Mouse (Mus musculus) small intestine, adult 2 months (tissue): ENCODE data around the gene Mecom. TPM values are rescaled to one million over a fixed set of nuclear protein-coding genes. Genes with fewer than 3 reads are reported as not detected.
A peak's percentile ranks its signal among the peaks of the same experiment; 100 is the strongest.

ENCODE experiments used
- H3K27ac ChIP-seq: fragments of 200-500 bp; 2 replicates; pipeline ENCODE4 v1.5.1; 2012; ENCODE audit warnings: low read depth, low read length, control low read depth, inconsistent platforms; ENCODE audit not compliant: insufficient read depth
- H3K27me3 ChIP-seq: fragments of 200-500 bp; 2 replicates; pipeline ENCODE4 v1.6.1; 2012; ENCODE audit warnings: mild to moderate bottlenecking, moderate library complexity, low read length, inconsistent platforms; ENCODE audit not compliant: control insufficient read depth, insufficient read depth
- H3K36me3 ChIP-seq: fragments of 200-500 bp; 2 replicates; pipeline ENCODE4 v1.6.1; 2012; ENCODE audit warnings: mild to moderate bottlenecking, low read length, control low read depth, inconsistent platforms; ENCODE audit not compliant: control insufficient read depth, insufficient read depth
- H3K4me1 ChIP-seq: fragments of 200-500 bp; 2 replicates; pipeline ENCODE4 v1.6.1; 2012; ENCODE audit warnings: low read length, inconsistent platforms, mixed read lengths; ENCODE audit not compliant: control insufficient read depth, insufficient read depth, insufficient read length
- H3K4me3 ChIP-seq: fragments of 200-500 bp; 2 replicates; pipeline ENCODE4 v1.5.1; 2012; ENCODE audit warnings: low read depth, mild to moderate bottlenecking, control low read depth, inconsistent platforms, low read length, moderate library complexity
- CTCF ChIP-seq: fragments of 200-500 bp; IDR thresholded peaks from 2 replicates; pipeline ENCODE4 v1.5.1; 2012; ENCODE audit warnings: low read depth, mild to moderate bottlenecking, control low read depth, inconsistent platforms, low read length, moderate library complexity, mixed read lengths; ENCODE audit not compliant: insufficient replicate concordance, insufficient read length; ENCODE audit errors: extremely low read depth
- POLR2A ChIP-seq: fragments of 200-500 bp; IDR thresholded peaks from 2 replicates; pipeline ENCODE4 v1.6.1; 2012; ENCODE audit warnings: low read depth, mild to moderate bottlenecking, control low read depth, inconsistent platforms, low read length, moderate library complexity
- WGBS: fragments of 180-500 bp; shearing (Covaris S2); methylation state at CpG from one replicate; pipeline ENCODE4 v1.1.7; 2018; 5-methylcytosine and 5-hydroxymethylcytosine counted together
- polyA plus RNA-seq: library from polyadenylated mRNA; depleted of rRNA; stranded (reverse); fragments of >200 nt; gene quantifications from 2 replicates; pipeline ENCODE4 v1.2.3, GENCODE M21; 2012

Mecom gene
- polyA plus RNA-seq, 1 experiment, result 2.8 TPM

GRCm38 (mm10) chr3:30148378-30149079 is 399.3 kb downstream of the Mecom start:
- 31% methylated on average over 8 of the region's 8 CpGs for WGBS
- TF ChIP-seq CTCF (no peak), POLR2A (no peak)
- Histone ChIP-seq H3K4me3 (no peak overlapping the region), H3K36me3 (no peaks in the 10 kb centered on the region), H3K27me3 (no peaks in the 10 kb centered on the region), H3K4me1 (peaks cover 2% of the 10 kb centered on the region; the same call in 1 of the 2 replicates), H3K27ac (no peak overlapping the region)

GRCm38 (mm10) chr3:30145051-30145450 is 402.8 kb downstream of the Mecom start:
- no peak overlapping the region for H3K4me3 ChIP-seq
- TF ChIP-seq POLR2A (no peak), CTCF (no peak)

GRCm38 (mm10) chr3:30143961-30144411 is 403.8 kb downstream of the Mecom start:
- H3K4me1 ChIP-seq, result peaks cover 2% of the 10 kb centered on the region; the same call in 1 of the 2 replicates
- H3K36me3 ChIP-seq, result no peaks in the 10 kb centered on the region
- 73% methylated on average over 11 of the region's 11 CpGs for WGBS
- no peaks in the 10 kb centered on the region for H3K27me3 ChIP-seq
- no peak overlapping the region for H3K4me3 ChIP-seq
- no peak for TF ChIP-seq POLR2A
- TF ChIP-seq CTCF, result no peak
- no peak overlapping the region for H3K27ac ChIP-seq

More at GRCm38 (mm10) chr3:30145051-30145450, 402.8 kb downstream of the Mecom start:
- H3K4me1 ChIP-seq, result peaks cover 2% of the 10 kb centered on the region; the same call in 1 of the 2 replicates
- H3K36me3 ChIP-seq, result no peaks in the 10 kb centered on the region
- no peak overlapping the region for H3K27ac ChIP-seq
- 90% methylated on average over 5 of the region's 5 CpGs for WGBS
- no peaks in the 10 kb centered on the region for H3K27me3 ChIP-seq

DNA sequence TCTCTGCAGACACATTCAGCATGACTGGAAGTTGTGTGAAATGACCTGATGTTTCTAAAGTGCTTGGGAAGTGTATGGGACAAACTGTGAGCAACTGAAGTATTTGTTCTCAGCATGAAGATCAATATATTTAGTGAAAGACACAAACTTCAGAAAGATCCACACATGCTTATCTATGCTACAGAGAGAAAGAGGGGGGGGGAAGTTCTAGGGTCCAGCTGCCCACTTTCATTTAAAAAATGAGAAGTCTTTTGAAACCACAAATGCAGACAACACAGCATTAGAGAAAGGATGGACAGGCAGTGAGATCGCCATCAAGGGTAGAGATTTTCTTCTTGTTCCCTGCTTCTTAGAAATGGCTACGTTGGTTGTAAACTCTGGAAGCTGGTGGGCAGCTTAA is 404.4 kb downstream of the Mecom start:
- Histone ChIP-seq H3K27me3 (no peaks in the 10 kb centered on the region), H3K4me1 (peaks cover 2% of the 10 kb centered on the region; the same call in 1 of the 2 replicates), H3K27ac (no peak overlapping the region), H3K36me3 (no peaks in the 10 kb centered on the region), H3K4me3 (no peak overlapping the region)
- no peak for TF ChIP-seq POLR2A
- no peak for TF ChIP-seq CTCF
- 85% methylated on average over 2 of the region's 2 CpGs for WGBS

DNA sequence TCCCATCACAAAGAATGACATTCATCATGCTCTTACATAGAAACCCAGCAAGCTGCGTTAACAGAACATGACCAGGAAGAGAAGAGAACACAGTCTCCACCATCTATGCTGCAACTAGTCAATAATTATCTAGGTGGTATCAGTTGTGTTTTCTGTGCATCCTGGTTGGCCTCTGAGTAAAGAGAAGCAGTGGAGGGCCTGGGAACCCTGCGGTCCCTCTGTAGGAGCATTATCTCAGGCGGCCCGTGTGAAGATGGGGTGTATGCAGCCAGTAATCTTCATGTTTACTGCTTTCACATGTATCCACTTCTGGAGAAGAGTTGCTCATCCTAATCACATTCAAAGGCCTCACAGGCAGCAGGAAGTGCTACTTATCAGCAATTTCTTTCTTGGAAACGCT is 407.5 kb downstream of the Mecom start:
- no peak overlapping the region for H3K4me3 ChIP-seq
- H3K27ac ChIP-seq, result no peak overlapping the region; the same call in 1 of the 2 replicates

DNA sequence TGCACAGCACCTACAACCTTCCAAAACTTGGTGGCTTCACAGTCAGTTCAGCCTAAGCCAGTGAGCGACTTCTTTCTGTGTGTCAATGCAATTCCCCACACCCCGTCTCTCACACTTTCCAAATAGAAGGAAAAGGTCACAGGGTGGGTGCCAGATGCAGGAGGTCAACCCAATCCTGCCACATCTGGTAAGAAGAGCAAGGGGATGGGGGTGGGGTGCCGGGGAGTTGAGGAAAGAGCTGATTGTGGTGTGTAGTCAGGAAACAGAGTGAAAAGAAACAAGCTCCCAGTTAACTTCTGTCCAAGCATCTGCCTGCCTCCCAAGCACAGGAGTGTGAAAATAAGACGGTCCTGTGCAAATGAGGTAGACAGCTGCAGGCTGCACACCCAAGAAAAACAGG is 408.1 kb downstream of the Mecom start:
- 26% methylated on average over 4 of the region's 4 CpGs for WGBS
- no peak overlapping the region for H3K27ac ChIP-seq

More for the DNA sequence above, 407.5 kb downstream of the Mecom start:
- Histone ChIP-seq H3K27me3 (no peaks in the 10 kb centered on the region), H3K4me1 (peaks cover 3% of the 10 kb centered on the region; the same call in 1 of the 2 replicates), H3K36me3 (no peaks in the 10 kb centered on the region)
- 21% methylated on average over 5 of the region's 5 CpGs for WGBS
- TF ChIP-seq POLR2A (no peak), CTCF (no peak)

GRCm38 (mm10) chr3:30138588-30138987 is 409.2 kb downstream of the Mecom start:
- H3K4me3 ChIP-seq, result no peak overlapping the region
- H3K36me3 ChIP-seq, result no peaks in the 10 kb centered on the region
- H3K4me1 ChIP-seq, result peaks cover 5% of the 10 kb centered on the region; the same call in 1 of the 2 replicates
- no peaks in the 10 kb centered on the region for H3K27me3 ChIP-seq
- H3K27ac ChIP-seq, result peak overlapping the region; percentile 46; the same call in 1 of the 2 replicates
- TF ChIP-seq POLR2A (no peak), CTCF (no peak)
- 39% methylated on average over 6 of the region's 6 CpGs for WGBS

More for the DNA sequence above, 408.1 kb downstream of the Mecom start:
- Histone ChIP-seq H3K36me3 (no peaks in the 10 kb centered on the region), H3K4me3 (peak overlapping the region; percentile 28; the same call in 1 of the 2 replicates), H3K4me1 (peaks cover 5% of the 10 kb centered on the region; the same call in 1 of the 2 replicates), H3K27me3 (no peaks in the 10 kb centered on the region)
- no peak for TF ChIP-seq POLR2A
- TF ChIP-seq CTCF, result no peak
